In genomic region chr10:24738456-24738855, GRCm38 (mm10) we compare ENCODE assay signal across 20 mouse cellular contexts. TPM values are rescaled to one million over a fixed set of nuclear protein-coding genes. Genes with fewer than 3 reads are reported as not detected.
DNase-seq lines count a peak whose midpoint lies in the region; ATAC-seq and TF ChIP-seq lines count a peak whose summit lies in the region.
"Had no signal": no experiment of that assay in that cellular context is flagged by ENCODE, and none has a peak within 500 bp of the region (broad histone marks: within the 10 kb centered on the region; RNA-seq: fewer than 3 reads in every experiment).

No protein-coding gene starts in this region.

- no peak for ATAC-seq in cerebellum, adult (ENCODE audit: insufficient number of reproducible peaks, low FRiP score, low TSS enrichment)
- ATAC-seq in hindbrain, embryonic 16.5 days, result peak; percentile 76; the same call in 1 of the 2 replicates
- no peak for ATAC-seq in hindbrain, embryonic 12.5 days (ENCODE audit: low FRiP score)
- ATAC-seq: activated CD4-positive, CD25-positive, alpha-beta regulatory T cell, adult 4 months; forebrain, postnatal 0 days; inflammation-experienced regulatory T-cells, adult 6 months; liver, postnatal 0 days; Patski had no signal

- TF ChIP-seq CTCF in brain, embryonic 14.5 days (IDR thresholded peaks at IDR 0.05; ENCODE audit: borderline replicate concordance, extremely low read depth, insufficient read depth, insufficient read length), result no peak

- H3K4me3 ChIP-seq in hindbrain, embryonic 16.5 days (ENCODE audit: low read length), result no peak overlapping the region
- no peak overlapping the region for H3K4me3 ChIP-seq in hindbrain, embryonic 12.5 days
- H3K4me3 ChIP-seq: erythroblast, embryonic 14.5 days; limb, embryonic 10.5 days; megakaryocyte, embryonic 14.5 days had no signal

- no peak overlapping the region for H3K27ac ChIP-seq in hindbrain, embryonic 16.5 days (ENCODE audit: low read depth, low read length)
- H3K27ac ChIP-seq in hindbrain, embryonic 12.5 days, result no peak overlapping the region
- H3K27ac ChIP-seq: limb, embryonic 10.5 days had no signal

- no peaks in the 10 kb centered on the region for H3K27me3 ChIP-seq in hindbrain, embryonic 16.5 days (replicated peaks; ENCODE audit: control insufficient read depth, insufficient read depth, low read length)
- H3K27me3 ChIP-seq in hindbrain, embryonic 12.5 days, result no peaks in the 10 kb centered on the region
- H3K27me3 ChIP-seq: megakaryocyte, embryonic 14.5 days; Patski had no signal

- no peak overlapping the region for H3K4me2 ChIP-seq in hindbrain, embryonic 16.5 days (ENCODE audit: low read length)
- H3K4me2 ChIP-seq in hindbrain, embryonic 12.5 days (replicated peaks), result no peak overlapping the region

- H3K9ac ChIP-seq in hindbrain, embryonic 16.5 days (ENCODE audit: low read depth, low read length), result no peak overlapping the region
- H3K9ac ChIP-seq in hindbrain, embryonic 12.5 days, result no peak overlapping the region
- H3K9ac ChIP-seq: forebrain, postnatal 0 days; liver, postnatal 0 days had no signal

- peak; percentile 90 to 92 for DNase-seq in cerebellum, postnatal 10 days
- peak; percentile 95 for DNase-seq in MN1 (ENCODE audit: low spot score)
- peak; percentile 72 for DNase-seq in brain, embryonic 14.5 days (ENCODE audit: low read depth)
- no peak for DNase-seq in T-cell, adult 2 months (ENCODE audit: low spot score)
- no peak for DNase-seq in spleen, postnatal 14 days (ENCODE audit: low spot score in 2 of 2)
- DNase-seq: forebrain, postnatal 0 days; gastrocnemius, postnatal 36 days; kidney, adult 9 months; kidney, postnatal 36 days; liver, postnatal 0 days; thymus, postnatal 25 days had no signal

- H3K36me3 ChIP-seq in hindbrain, embryonic 16.5 days (ENCODE audit: control insufficient read depth, insufficient read depth, low read length), result no peaks in the 10 kb centered on the region
- H3K36me3 ChIP-seq in hindbrain, embryonic 12.5 days, result no peaks in the 10 kb centered on the region
- H3K36me3 ChIP-seq: limb, embryonic 10.5 days had no signal

- H3K4me1 ChIP-seq in hindbrain, embryonic 16.5 days (ENCODE audit: control insufficient read depth, insufficient read depth, low read depth, low read length), result no peaks in the 10 kb centered on the region
- H3K4me1 ChIP-seq in hindbrain, embryonic 12.5 days, result no peaks in the 10 kb centered on the region
- H3K4me1 ChIP-seq: limb, embryonic 10.5 days; megakaryocyte, embryonic 14.5 days had no signal

- no peak for TF ChIP-seq POLR2A in brain, embryonic 14.5 days (IDR thresholded peaks at IDR 0.05; ENCODE audit: borderline replicate concordance, extremely low read depth, insufficient read depth, insufficient read length, poor library complexity, severe bottlenecking)

- 75% methylated on average over 2 of the region's 2 CpGs for WGBS in hindbrain, embryonic 16.5 days
- 90% methylated on average over 2 of the region's 2 CpGs for WGBS in hindbrain, embryonic 12.5 days

- H3K9me3 ChIP-seq in hindbrain, embryonic 16.5 days (ENCODE audit: control insufficient read depth, low read length), result no peaks in the 10 kb centered on the region
- no peaks in the 10 kb centered on the region for H3K9me3 ChIP-seq in hindbrain, embryonic 12.5 days (replicated peaks)
- H3K9me3 ChIP-seq: limb, embryonic 10.5 days had no signal

RNA-seq across cellular contexts. Expression of gene Enpp1, which starts 26.5 kb away (rescaled TPM):
- polyA plus RNA-seq in hindbrain, embryonic 16.5 days (2015; fragmentation: Nextera tagmentation; extraction: Ambion mirVana), result 3.8 and 4.2 TPM in 2 replicates
- 1.4 and 1.6 TPM in 2 replicates for polyA plus RNA-seq in hindbrain, embryonic 12.5 days (2016; fragmentation: Nextera tagmentation; extraction: Ambion mirVana)
- 0.74 and 2.4 TPM in 2 replicates for polyA plus RNA-seq in brain, embryonic 14.5 days (2012; rRNA removed)
- polyA plus RNA-seq: erythroblast, embryonic 14.5 days had no signal

Comparison
In these comparisons a context has a peak if more than half of its experiments do, and no peak if none do; other contexts are left out.
1. DNase-seq: peak in cerebellum, postnatal 10 days (2 of 2), MN1 (single experiment) and brain, embryonic 14.5 days (single experiment); none in T-cell, adult 2 months (single experiment) and spleen, postnatal 14 days (0 of 2).